9 mouse cellular contexts compared by ENCODE assay signal in the genomic region with DNA sequence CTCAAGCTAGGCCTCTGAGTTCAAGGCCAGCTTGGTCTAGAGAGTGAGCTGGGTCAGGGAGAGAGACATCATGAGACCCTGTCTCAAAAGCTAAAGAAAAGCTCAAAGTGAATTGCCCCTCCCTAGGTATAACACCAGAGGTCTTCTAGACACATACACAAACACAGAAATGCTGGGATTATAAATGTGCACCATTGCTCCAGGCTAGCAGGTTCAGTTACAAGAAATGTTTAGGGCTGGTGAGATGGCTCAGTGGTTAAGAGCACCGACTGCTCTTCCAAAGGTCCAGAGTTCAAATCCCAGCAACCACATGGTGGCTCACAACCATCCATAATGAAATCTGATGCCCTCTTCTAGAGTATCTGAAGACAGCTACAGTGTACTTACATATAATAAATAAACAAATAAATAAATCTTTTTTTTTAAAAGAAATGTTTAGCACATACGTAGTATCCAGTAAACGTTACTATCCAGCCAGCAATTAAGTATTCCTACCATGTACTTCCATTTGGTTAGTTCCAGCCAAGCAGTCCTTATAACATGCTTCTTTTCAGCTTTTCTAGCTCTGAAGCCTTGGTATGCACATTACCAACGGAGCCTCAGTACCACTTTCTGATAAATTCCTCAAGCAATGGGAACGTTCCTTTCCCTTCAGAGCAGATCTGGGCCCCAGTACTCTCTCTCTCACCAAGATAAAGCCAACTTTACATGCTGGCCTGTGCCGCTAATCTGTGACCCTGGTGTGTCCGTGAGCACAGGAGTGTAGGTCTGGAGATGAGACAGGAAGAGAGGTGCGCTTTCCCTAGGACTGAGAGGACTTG. TPM values are rescaled to one million over a fixed set of nuclear protein-coding genes. Genes with fewer than 3 reads are reported as not detected.
DNase-seq lines count a peak whose midpoint lies in the region; ATAC-seq and TF ChIP-seq lines count a peak whose summit lies in the region.
"Had no signal": no experiment of that assay in that cellular context is flagged by ENCODE, and none has a peak within 500 bp of the region (broad histone marks: within the 10 kb centered on the region; RNA-seq: fewer than 3 reads in every experiment).

No protein-coding gene starts in this region.

- H3K9ac ChIP-seq in kidney, embryonic 16.5 days (replicated peaks; ENCODE audit: low read length), result no peak overlapping the region
- 0 out of 2 replicates have a peak overlapping the region, but pooled peaks have one; percentile 66 for H3K9ac ChIP-seq in embryonic facial prominence, embryonic 13.5 days
- no peak overlapping the region for H3K9ac ChIP-seq in intestine, embryonic 15.5 days
- H3K9ac ChIP-seq in midbrain, embryonic 14.5 days (replicated peaks; ENCODE audit: low read length), result no peak overlapping the region

- ATAC-seq in kidney, embryonic 16.5 days (ENCODE audit: low FRiP score, low TSS enrichment), result no peak
- ATAC-seq in embryonic facial prominence, embryonic 13.5 days (ENCODE audit: insufficient number of reproducible peaks, insufficient read depth, low FRiP score, low TSS enrichment, low read depth), result no peak
- ATAC-seq in intestine, embryonic 15.5 days, result no peak
- no peak for ATAC-seq in midbrain, embryonic 14.5 days (ENCODE audit: low FRiP score, low TSS enrichment)

- no peaks in the 10 kb centered on the region for H3K36me3 ChIP-seq in kidney, adult 2 months (ENCODE audit: control insufficient read depth, insufficient read depth, low read length)
- H3K36me3 ChIP-seq in kidney, embryonic 16.5 days (ENCODE audit: insufficient read depth, low read length), result no peaks in the 10 kb centered on the region
- H3K36me3 ChIP-seq in embryonic facial prominence, embryonic 13.5 days, result no peaks in the 10 kb centered on the region
- no peaks in the 10 kb centered on the region for H3K36me3 ChIP-seq in intestine, embryonic 15.5 days
- H3K36me3 ChIP-seq in midbrain, embryonic 14.5 days (ENCODE audit: control insufficient read depth, insufficient read depth, low read length), result no peaks in the 10 kb centered on the region
- H3K36me3 ChIP-seq: midbrain, embryonic 12.5 days had no signal

- H3K27ac ChIP-seq in kidney, adult 2 months (ENCODE audit: insufficient read depth, low read depth, low read length), result peak overlapping the region; percentile 66; the same call in 1 of the 2 replicates
- H3K27ac ChIP-seq in kidney, embryonic 16.5 days (ENCODE audit: low read length), result no peak overlapping the region
- H3K27ac ChIP-seq in embryonic facial prominence, embryonic 13.5 days, result no peak overlapping the region
- H3K27ac ChIP-seq in intestine, embryonic 15.5 days, result no peak overlapping the region
- no peak overlapping the region for H3K27ac ChIP-seq in midbrain, embryonic 14.5 days (replicated peaks; ENCODE audit: low read depth, low read length)
- H3K27ac ChIP-seq: midbrain, embryonic 12.5 days had no signal

- WGBS in kidney, adult 2 months, result 90% methylated on average over 8 of the region's 8 CpGs
- 77% methylated on average over 8 of the region's 8 CpGs for WGBS in kidney, embryonic 16.5 days
- WGBS in embryonic facial prominence, embryonic 13.5 days, result 62% methylated on average over 8 of the region's 8 CpGs
- WGBS in intestine, embryonic 15.5 days, result 71% methylated on average over 8 of the region's 8 CpGs
- 54% methylated on average over 8 of the region's 8 CpGs for WGBS in midbrain, embryonic 14.5 days

- TF ChIP-seq POLR2A in kidney, adult 2 months (IDR thresholded peaks at IDR 0.05; ENCODE audit: low read depth, low read length), result no peak

- no peak overlapping the region for H3K4me3 ChIP-seq in kidney, adult 2 months (ENCODE audit: insufficient read depth, low read depth, low read length)
- H3K4me3 ChIP-seq in kidney, embryonic 16.5 days (ENCODE audit: low read length), result no peak overlapping the region
- peak overlapping the region; percentile 53; the same call in 1 of the 2 replicates for H3K4me3 ChIP-seq in embryonic facial prominence, embryonic 13.5 days
- H3K4me3 ChIP-seq in intestine, embryonic 15.5 days (replicated peaks), result no peak overlapping the region
- no peak overlapping the region for H3K4me3 ChIP-seq in midbrain, embryonic 14.5 days (replicated peaks; ENCODE audit: low read depth, low read length)

- no peaks in the 10 kb centered on the region for H3K27me3 ChIP-seq in kidney, adult 2 months (replicated peaks; ENCODE audit: control insufficient read depth, insufficient read depth, low read length)
- 0 out of 2 replicates have a peak, but pooled peaks cover 2% of the 10 kb centered on the region for H3K27me3 ChIP-seq in kidney, embryonic 16.5 days (ENCODE audit: insufficient read depth, low read length)
- H3K27me3 ChIP-seq in embryonic facial prominence, embryonic 13.5 days, result peaks cover 17% of the 10 kb centered on the region
- H3K27me3 ChIP-seq in intestine, embryonic 15.5 days (replicated peaks), result no peaks in the 10 kb centered on the region
- no peaks in the 10 kb centered on the region for H3K27me3 ChIP-seq in midbrain, embryonic 14.5 days (ENCODE audit: control insufficient read depth, insufficient read depth, low read length)

- TF ChIP-seq CTCF in kidney, adult 2 months (conservative IDR thresholded peaks at IDR 0.05; ENCODE audit: insufficient read depth, insufficient read length, low read depth, low read length), result no peak

- no peaks in the 10 kb centered on the region for H3K9me3 ChIP-seq in kidney, embryonic 16.5 days (ENCODE audit: low read length)
- H3K9me3 ChIP-seq in embryonic facial prominence, embryonic 13.5 days, result no peaks in the 10 kb centered on the region
- no peaks in the 10 kb centered on the region for H3K9me3 ChIP-seq in intestine, embryonic 15.5 days
- no peaks in the 10 kb centered on the region for H3K9me3 ChIP-seq in midbrain, embryonic 14.5 days (ENCODE audit: control insufficient read depth, low read length)
- H3K9me3 ChIP-seq: midbrain, embryonic 12.5 days had no signal

- DNase-seq in kidney, adult 2 months, result no peak
- no peak for DNase-seq in midbrain, embryonic 14.5 days
- no peak for DNase-seq in gastrocnemius, adult 8-10 months (ENCODE audit: low spot score in 2 of 2)
- no peak for DNase-seq in cerebellum, adult 11-12 months
- no peak for DNase-seq in cerebellum, adult 11 months

- peaks cover 25% of the 10 kb centered on the region for H3K4me1 ChIP-seq in kidney, adult 2 months (ENCODE audit: control insufficient read depth, insufficient read depth, low read length)
- peaks cover 26% of the 10 kb centered on the region for H3K4me1 ChIP-seq in kidney, embryonic 16.5 days (ENCODE audit: insufficient read depth, low read length)
- H3K4me1 ChIP-seq in embryonic facial prominence, embryonic 13.5 days, result peaks cover 37% of the 10 kb centered on the region
- peaks cover 27% of the 10 kb centered on the region for H3K4me1 ChIP-seq in intestine, embryonic 15.5 days (replicated peaks)
- peaks cover 13% of the 10 kb centered on the region for H3K4me1 ChIP-seq in midbrain, embryonic 14.5 days (ENCODE audit: control insufficient read depth, insufficient read depth, low read length)

- H3K4me2 ChIP-seq in kidney, embryonic 16.5 days (replicated peaks; ENCODE audit: low read depth, low read length), result no peak overlapping the region
- peak overlapping the region; percentile 98 for H3K4me2 ChIP-seq in embryonic facial prominence, embryonic 13.5 days
- peak overlapping the region; percentile 98 for H3K4me2 ChIP-seq in intestine, embryonic 15.5 days (replicated peaks)
- peak overlapping the region; percentile 93 for H3K4me2 ChIP-seq in midbrain, embryonic 14.5 days (ENCODE audit: low read length)

RNA-seq across cellular contexts. Expression of a gene that starts 54.0 kb away (rescaled TPM):
- polyA plus RNA-seq in kidney, adult 2 months (2012; rRNA removed), result 12.0 and 16.9 TPM in 2 replicates
- 13.6 and 15.0 TPM in 2 replicates for polyA plus RNA-seq in kidney, embryonic 16.5 days (2015; fragmentation: Nextera tagmentation; extraction: Ambion mirVana)
- 16.1 and 16.8 TPM in 2 replicates for polyA plus RNA-seq in embryonic facial prominence, embryonic 13.5 days (2015; fragmentation: Nextera tagmentation; extraction: Ambion mirVana)
- polyA plus RNA-seq in intestine, embryonic 15.5 days (2015; fragmentation: Nextera tagmentation; extraction: Ambion mirVana), result 8.1 and 8.3 TPM in 2 replicates
- polyA plus RNA-seq in midbrain, embryonic 14.5 days (2014; fragmentation: Nextera tagmentation; extraction: Ambion mirVana), result 10.5 and 11.2 TPM in 2 replicates
- total RNA-seq in gastrocnemius, adult 8-10 months (2022), result 10 to 100 TPM in 1 of 4 experiments, 1 to 10 TPM in 3; 7.3 to 10.6 (median 8.4) TPM
